Mouse (Mus musculus): Measurements from ENCODE around the gene Gm4952.

Gene Gm4952

GRCm38 (mm10) chr19:12599674-12600073 is at the start of gene Gm4952:
Gm4952 (plus strand) TSS chr19:12599974.
- no peak for DNase-seq (ENCODE audit: low read depth in 1 of 2, low spot score in 2 of 2)

- DNase-seq (ENCODE audit: low read depth in 1 of 2, low spot score in 2 of 2) = no peak
Observed at GRCm38 (mm10) chr19:12550005-12550942, 49.5 kb upstream of the Gm4952 start.

- DNase-seq (ENCODE audit: low read depth in 1 of 2, low spot score in 2 of 2) = no peak
Observed at GRCm38 (mm10) chr19:12556293-12556692, 43.5 kb upstream of the Gm4952 start.

GRCm38 (mm10) chr19:12558219-12558618 is 41.6 kb upstream of the Gm4952 start:
- no peak for DNase-seq (ENCODE audit: low read depth in 1 of 2, low spot score in 2 of 2)

GRCm38 (mm10) chr19:12564197-12564596 is 35.6 kb upstream of the Gm4952 start:
- DNase-seq (ENCODE audit: low read depth in 1 of 2, low spot score in 2 of 2) = no peak

GRCm38 (mm10) chr19:12567011-12567410 is 32.8 kb upstream of the Gm4952 start:
- no peak for DNase-seq (ENCODE audit: low read depth in 1 of 2, low spot score in 2 of 2)

GRCm38 (mm10) chr19:12570866-12571265 is 28.9 kb upstream of the Gm4952 start:
- no peak for DNase-seq (ENCODE audit: low read depth in 1 of 2, low spot score in 2 of 2)

- DNase-seq (ENCODE audit: low read depth in 1 of 2, low spot score in 2 of 2) = no peak
Observed at GRCm38 (mm10) chr19:12571687-12572086, 28.1 kb upstream of the Gm4952 start.

GRCm38 (mm10) chr19:12572614-12573265 is 27.0 kb upstream of the Gm4952 start:
- no peak for DNase-seq (ENCODE audit: low read depth in 1 of 2, low spot score in 2 of 2)

GRCm38 (mm10) chr19:12573266-12574011 is 26.3 kb upstream of the Gm4952 start:
- peak; percentile 74 to 84 for DNase-seq (ENCODE audit: low read depth in 1 of 2, low spot score in 2 of 2)

GRCm38 (mm10) chr19:12574012-12574407 is 25.8 kb upstream of the Gm4952 start:
- peak in 1 of 2 experiments; percentile 19 for DNase-seq (ENCODE audit: low read depth in 1 of 2, low spot score in 2 of 2)

GRCm38 (mm10) chr19:12575107-12575506 is 24.7 kb upstream of the Gm4952 start:
- no peak for DNase-seq (ENCODE audit: low read depth in 1 of 2, low spot score in 2 of 2)

- no peak for DNase-seq (ENCODE audit: low read depth in 1 of 2, low spot score in 2 of 2)
Observed at GRCm38 (mm10) chr19:12575514-12575913, 24.3 kb upstream of the Gm4952 start.

- no peak for DNase-seq (ENCODE audit: low read depth in 1 of 2, low spot score in 2 of 2)
Observed at GRCm38 (mm10) chr19:12576639-12577038, 23.1 kb upstream of the Gm4952 start.

GRCm38 (mm10) chr19:12585310-12585709 is 14.5 kb upstream of the Gm4952 start:
- peak; percentile 30 to 39 for DNase-seq (ENCODE audit: low read depth in 1 of 2, low spot score in 2 of 2)

- DNase-seq (ENCODE audit: low read depth in 1 of 2, low spot score in 2 of 2) = peak; percentile 34 to 39
Observed at GRCm38 (mm10) chr19:12591908-12592307, 7.9 kb upstream of the Gm4952 start.

- no peak for DNase-seq (ENCODE audit: low read depth in 1 of 2, low spot score in 2 of 2)
Observed at GRCm38 (mm10) chr19:12595135-12595529, 4.6 kb upstream of the Gm4952 start.

GRCm38 (mm10) chr19:12595530-12596289 is 4.1 kb upstream of the Gm4952 start:
- DNase-seq (ENCODE audit: low read depth in 1 of 2, low spot score in 2 of 2) = no peak

GRCm38 (mm10) chr19:12596290-12597072 is 3.3 kb upstream of the Gm4952 start:
- no peak for DNase-seq (ENCODE audit: low read depth in 1 of 2, low spot score in 2 of 2)

GRCm38 (mm10) chr19:12597073-12597405 is 2.7 kb upstream of the Gm4952 start:
- no peak for DNase-seq (ENCODE audit: low read depth in 1 of 2, low spot score in 2 of 2)

All from monocyte, adult 2 months (primary cell).